Mouse (Mus musculus) embryonic fibroblast, embryonic 13.5 days (primary cell): ENCODE measurements around the gene N4bp3. TPM values are rescaled to one million over a fixed set of nuclear protein-coding genes. Genes with fewer than 3 reads are reported as not detected.
"Not testable (repeated sequence)": the region's sequence is repeated elsewhere in the genome, so short reads cannot be mapped to it uniquely, and the experiment has no call there.

Experiments
- H3K27ac ChIP-seq: 2 replicates; pipeline ENCODE4 v1.5.1; 2012; ENCODE audit warnings: low read length, control low read depth, inconsistent platforms; ENCODE audit not compliant: insufficient read depth
- H3K4me1 ChIP-seq: 2 replicates; pipeline ENCODE4 v1.6.1; 2011; ENCODE audit warnings: low read length; ENCODE audit not compliant: control insufficient read depth, insufficient read depth
- H3K4me3 ChIP-seq: 2 replicates; pipeline ENCODE4 v1.5.1; 2011; ENCODE audit warnings: mild to moderate bottlenecking, control low read depth, low read length; ENCODE audit not compliant: insufficient read depth
- CTCF ChIP-seq: IDR thresholded peaks from 2 replicates; pipeline ENCODE4 v1.5.1; 2011; ENCODE audit warnings: mild to moderate bottlenecking, control low read depth, low read length, moderate library complexity, borderline replicate concordance; ENCODE audit not compliant: insufficient read depth
- POLR2A ChIP-seq: IDR thresholded peaks from 2 replicates; pipeline ENCODE4 v1.6.1; 2011; ENCODE audit warnings: low read depth, mild to moderate bottlenecking, control low read depth, low read length, moderate library complexity
- polyA plus RNA-seq: library from polyadenylated mRNA; stranded (reverse); fragments of >200 nt; gene quantifications from 2 replicates; pipeline ENCODE4 v1.2.4, GENCODE M21; 2011; ENCODE audit warnings: low read depth; ENCODE audit not compliant: missing spikeins, insufficient read length

N4bp3 gene
- polyA plus RNA-seq, 1 experiment = 1.8 TPM

- no peak overlapping the region for H3K27ac ChIP-seq
- TF ChIP-seq POLR2A (no peak), CTCF (no peak)
- 0 out of 2 replicates have a peak, but pooled peaks cover 2% of the 10 kb centered on the region for H3K4me1 ChIP-seq
- no peak overlapping the region for H3K4me3 ChIP-seq
Observed at GRCm38 (mm10) chr11:51644217-51644616, 6.4 kb downstream of the N4bp3 start.

DNA sequence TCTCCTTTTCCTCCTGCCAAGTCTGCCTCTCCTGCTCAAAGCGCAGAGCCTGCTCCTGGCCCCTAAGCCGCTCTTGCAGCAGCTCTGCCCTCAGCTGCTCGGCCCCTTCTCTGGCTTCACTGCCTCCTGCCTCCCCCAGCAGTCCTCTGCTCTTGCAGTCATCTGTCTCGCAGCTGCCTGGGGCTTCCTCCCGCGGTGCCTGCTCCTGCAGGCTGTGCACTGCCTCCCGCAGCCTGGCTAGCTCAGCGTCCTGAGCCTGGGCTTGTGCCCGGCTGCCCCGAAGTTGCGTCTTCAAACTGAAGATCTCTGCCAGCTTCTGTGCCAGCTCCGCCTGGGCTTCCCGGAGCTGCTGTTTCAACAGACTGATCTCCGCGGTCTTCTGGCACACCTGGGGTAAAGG lies 6.9 kb downstream of the N4bp3 start:
- 0 out of 2 replicates have a peak, but pooled peaks cover 2% of the 10 kb centered on the region for H3K4me1 ChIP-seq
- TF ChIP-seq CTCF = no peak
- TF ChIP-seq POLR2A = no peak
- H3K4me3 ChIP-seq = no peak overlapping the region
- H3K27ac ChIP-seq = no peak overlapping the region

DNA sequence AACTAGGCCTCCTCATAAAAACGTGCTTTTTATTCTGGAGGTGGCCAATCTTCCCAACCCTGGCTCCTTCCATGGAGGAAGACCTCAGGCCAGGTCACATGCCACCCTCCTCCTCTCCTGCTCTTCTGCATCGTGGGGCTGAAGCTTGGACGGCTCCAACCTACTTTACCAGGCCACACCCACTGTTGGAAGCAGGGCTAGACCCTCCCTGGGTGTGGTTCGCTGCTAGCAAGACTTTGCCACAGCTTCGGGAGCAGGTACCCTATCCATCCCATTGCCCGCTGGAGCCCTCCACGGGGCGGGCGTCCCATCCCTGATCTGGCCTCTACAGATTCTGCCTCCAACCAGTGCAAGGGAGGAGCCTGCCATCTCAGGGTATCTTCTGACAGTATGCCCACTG lies 7.4 kb downstream of the N4bp3 start:
- no peak overlapping the region for H3K27ac ChIP-seq
- no peak for TF ChIP-seq POLR2A
- TF ChIP-seq CTCF = no peak
- H3K4me1 ChIP-seq = no peaks in the 10 kb centered on the region; the same call in 1 of the 2 replicates
- no peak overlapping the region for H3K4me3 ChIP-seq

GRCm38 (mm10) chr11:51640748-51641147 lies 9.9 kb downstream of the N4bp3 start:
- Histone ChIP-seq H3K4me1 (peaks cover 3% of the 10 kb centered on the region), H3K27ac (no peak overlapping the region), H3K4me3 (no peak overlapping the region)
- TF ChIP-seq POLR2A = no peak

DNA sequence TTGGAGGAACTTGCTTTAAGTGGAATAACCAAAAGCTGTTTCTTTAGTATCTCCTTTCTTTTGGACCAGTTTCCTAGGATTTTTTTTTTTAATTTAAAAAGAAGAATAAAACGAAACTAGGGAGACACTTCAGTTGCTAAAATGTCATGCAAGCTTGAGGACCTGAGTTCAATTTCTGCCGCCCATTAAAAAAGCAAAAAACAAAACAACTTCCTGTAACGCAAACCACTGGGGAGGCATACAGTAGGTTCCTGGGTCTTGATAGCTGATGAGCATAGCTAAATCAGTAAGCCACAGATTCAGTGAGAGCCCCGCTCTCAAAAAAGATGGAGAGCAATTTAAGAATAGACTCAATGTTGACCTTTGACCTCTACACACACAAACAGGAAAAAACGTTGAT lies 12.1 kb downstream of the N4bp3 start:
- H3K4me3 ChIP-seq = no peak overlapping the region

GRCm38 (mm10) chr11:51637971-51638414 lies 12.6 kb downstream of the N4bp3 start:
- peaks cover 3% of the 10 kb centered on the region for H3K4me1 ChIP-seq
- no peak for TF ChIP-seq POLR2A
- TF ChIP-seq CTCF = no peak
- H3K27ac ChIP-seq = no peak overlapping the region
- H3K4me3 ChIP-seq = no peak overlapping the region

More for the DNA sequence above, 12.1 kb downstream of the N4bp3 start:
- Histone ChIP-seq H3K27ac (no peak overlapping the region), H3K4me1 (peaks cover 3% of the 10 kb centered on the region)
- TF ChIP-seq CTCF (no peak), POLR2A (no peak)

- TF ChIP-seq POLR2A (0 out of 2 replicates have a peak, but pooled peaks have one; percentile 34), CTCF (0 out of 2 replicates have a peak, but pooled peaks have one; percentile 12)
- peaks cover 3% of the 10 kb centered on the region for H3K4me1 ChIP-seq
- H3K4me3 ChIP-seq = peak overlapping the region; percentile 92
- H3K27ac ChIP-seq = peak overlapping the region; percentile 13
Observed at GRCm38 (mm10) chr11:51636323-51636684, 14.3 kb downstream of the N4bp3 start.

DNA sequence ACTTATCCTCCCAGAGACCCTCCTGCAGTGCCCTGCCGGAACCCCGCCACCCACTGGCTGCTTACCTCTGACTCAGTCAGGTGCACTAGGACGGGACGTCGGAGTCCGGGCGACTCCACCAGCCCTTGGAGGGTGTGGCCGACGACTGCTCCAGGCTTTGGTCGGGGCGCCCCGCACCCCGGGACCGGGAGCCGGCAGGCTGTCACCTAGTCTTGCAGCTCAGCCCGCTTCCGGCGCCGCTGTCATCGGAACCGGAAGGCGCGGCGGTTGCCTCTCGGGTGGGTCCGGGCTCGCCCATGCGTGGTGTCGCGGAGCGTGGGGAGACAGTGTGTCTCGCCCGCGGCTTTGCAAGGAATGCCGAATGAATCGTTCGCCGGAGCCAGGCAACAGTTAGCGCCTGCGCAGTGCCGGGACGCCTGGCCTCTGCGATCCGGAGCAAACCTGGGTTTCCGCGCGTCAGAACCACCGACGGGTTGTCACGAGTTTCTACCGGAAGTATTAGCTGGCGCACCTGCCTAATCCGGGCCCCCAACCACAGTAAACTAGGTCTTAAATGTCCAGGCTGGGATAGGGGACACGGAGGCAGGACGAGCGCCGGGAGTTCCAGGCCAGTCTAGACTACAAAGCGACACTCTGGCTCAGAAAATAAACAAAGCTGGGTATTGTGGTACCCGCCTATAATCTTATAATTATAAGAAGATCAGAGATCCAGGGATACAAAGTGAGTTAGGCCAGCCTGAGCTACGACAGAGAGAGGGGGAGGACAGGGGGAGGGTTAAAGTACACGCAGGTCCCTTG lies 14.9 kb downstream of the N4bp3 start, which contains the start of gene Rmnd5b:
Gene Rmnd5b (minus strand): TSS at position 372 of the 798 bp plus-strand sequence.
- TF ChIP-seq CTCF (no peak), POLR2A (peak; percentile 72)
- peak within 1 kb of the TSS; percentile 13 for H3K27ac ChIP-seq
- peaks cover 3% of the 10 kb centered on the region for H3K4me1 ChIP-seq
- H3K4me3 ChIP-seq = peak within 1 kb of the TSS; percentile 92

GRCm38 (mm10) chr11:51635127-51635524 lies 15.5 kb downstream of the N4bp3 start:
- Histone ChIP-seq H3K4me3 (peak overlapping the region; percentile 92), H3K4me1 (peaks cover 3% of the 10 kb centered on the region), H3K27ac (no peak overlapping the region)
- TF ChIP-seq POLR2A (no peak), CTCF (no peak)

DNA sequence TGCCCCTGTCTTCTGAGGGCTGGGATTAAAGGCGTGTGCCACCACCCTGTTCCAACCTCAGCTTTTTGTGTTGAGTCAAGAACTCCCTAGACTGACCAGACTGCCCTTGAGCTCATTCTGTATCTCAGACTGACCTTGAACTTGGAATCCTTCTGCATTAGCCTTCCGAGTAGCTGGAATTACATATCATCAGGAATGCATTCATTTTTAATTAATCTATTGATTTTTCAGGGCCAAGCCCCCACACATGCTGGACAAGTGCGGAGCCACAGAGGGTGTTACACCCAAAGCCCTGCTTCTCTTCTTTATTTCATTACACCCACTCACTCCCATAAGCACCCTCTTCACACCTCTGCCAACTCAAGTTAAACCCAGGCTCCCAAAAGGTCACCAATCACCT lies 16.9 kb downstream of the N4bp3 start:
- no peak for TF ChIP-seq POLR2A
- TF ChIP-seq CTCF = no peak
- Histone ChIP-seq H3K27ac (no peak overlapping the region), H3K4me3 (no peak overlapping the region), H3K4me1 (peaks cover 3% of the 10 kb centered on the region)

DNA sequence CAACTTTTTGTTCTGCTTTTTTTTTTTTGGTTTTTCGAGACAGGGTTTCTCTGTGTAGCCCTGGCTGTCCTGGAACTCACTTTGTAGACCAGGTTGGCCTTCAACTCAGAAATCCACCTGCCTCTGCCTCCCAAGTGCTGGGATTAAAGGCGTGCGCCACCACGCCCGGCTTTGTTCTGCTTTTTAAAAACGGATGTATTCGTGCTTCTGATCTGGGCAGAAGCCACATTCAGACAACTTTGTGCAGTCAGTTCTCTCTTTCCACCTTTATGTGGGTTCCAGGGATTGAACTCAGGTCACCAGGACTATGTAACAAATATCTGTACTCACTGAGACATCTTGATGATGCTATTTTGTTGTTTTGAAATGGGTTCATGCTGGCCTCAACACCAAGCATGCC lies 17.4 kb downstream of the N4bp3 start:
- not testable (repeated sequence) for H3K27ac ChIP-seq, H3K4me3 ChIP-seq, H3K4me1 ChIP-seq
